Mouse (Mus musculus): ENCODE measurements around the gene Rasgef1a. TPM values are rescaled to one million over a fixed set of nuclear protein-coding genes. Genes with fewer than 3 reads are reported as not detected.
A peak's percentile ranks its signal among the peaks of the same experiment; 100 is the strongest.

Rasgef1a gene
- total RNA-seq, 2 experiments from 2014 or later, result 0.62 to 0.63 TPM

GRCm38 (mm10) chr6:118072176-118072575 lies 60.9 kb downstream of the Rasgef1a start:
- no peak for DNase-seq

- no peak for DNase-seq
Observed at GRCm38 (mm10) chr6:118074151-118074550, 62.9 kb downstream of the Rasgef1a start.

- DNase-seq, result no peak
Observed at GRCm38 (mm10) chr6:118076256-118076655, 65.0 kb downstream of the Rasgef1a start.

GRCm38 (mm10) chr6:118076748-118077147 lies 65.5 kb downstream of the Rasgef1a start:
- no peak for DNase-seq

GRCm38 (mm10) chr6:118077421-118077820 lies 66.2 kb downstream of the Rasgef1a start:
- no peak for DNase-seq

- DNase-seq, result no peak
Observed at GRCm38 (mm10) chr6:118078751-118079150, 67.5 kb downstream of the Rasgef1a start.

GRCm38 (mm10) chr6:118079292-118079691 lies 68.1 kb downstream of the Rasgef1a start:
- no peak for DNase-seq

GRCm38 (mm10) chr6:118079762-118080465 lies 68.7 kb downstream of the Rasgef1a start:
- DNase-seq, result no peak

- no peak for DNase-seq
Observed at GRCm38 (mm10) chr6:118080711-118081110, 69.5 kb downstream of the Rasgef1a start.

GRCm38 (mm10) chr6:118082384-118082783 lies 71.1 kb downstream of the Rasgef1a start:
- no peak for DNase-seq

GRCm38 (mm10) chr6:118083608-118084007 lies 72.4 kb downstream of the Rasgef1a start:
- no peak for DNase-seq

GRCm38 (mm10) chr6:118084596-118084995 lies 73.4 kb downstream of the Rasgef1a start:
- no peak for DNase-seq

- no peak for DNase-seq
Observed at GRCm38 (mm10) chr6:118087955-118088354, 76.7 kb downstream of the Rasgef1a start.

GRCm38 (mm10) chr6:118088750-118089440 lies 77.7 kb downstream of the Rasgef1a start:
- DNase-seq, result no peak

GRCm38 (mm10) chr6:118090827-118091226 lies 79.6 kb downstream of the Rasgef1a start:
- no peak for DNase-seq

- no peak for DNase-seq
Observed at GRCm38 (mm10) chr6:118097765-118098365, 86.6 kb downstream of the Rasgef1a start.

GRCm38 (mm10) chr6:118099311-118099802 lies 88.1 kb downstream of the Rasgef1a start:
- DNase-seq, result peak; percentile 39

GRCm38 (mm10) chr6:118111810-118112209 lies 100.6 kb downstream of the Rasgef1a start:
- DNase-seq, result no peak

GRCm38 (mm10) chr6:118122767-118123166 lies 111.5 kb downstream of the Rasgef1a start:
- DNase-seq, result no peak

- no peak for DNase-seq
Observed at GRCm38 (mm10) chr6:118126577-118126976, 115.3 kb downstream of the Rasgef1a start.

- DNase-seq, result no peak
Observed at GRCm38 (mm10) chr6:118127198-118127597, 116.0 kb downstream of the Rasgef1a start.

GRCm38 (mm10) chr6:118127827-118128487 lies 116.7 kb downstream of the Rasgef1a start:
- DNase-seq, result no peak

- no peak for DNase-seq
Observed at GRCm38 (mm10) chr6:118130022-118130421, 118.8 kb downstream of the Rasgef1a start.

Measured in heart, postnatal 4 days (tissue).